Mouse (Mus musculus) CH12.LX (cell line): ENCODE data around the gene Doc2g. TPM values are rescaled to one million over a fixed set of nuclear protein-coding genes. Genes with fewer than 3 reads are reported as not detected.

ENCODE experiments used
- DNase-seq: peaks from one replicate; pipeline ENCODE4 v3.0.0-alpha.2; 2013; ENCODE audit errors: extremely low read depth
- H3K27ac ChIP-seq: 2 replicates; pipeline ENCODE4 v1.5.1; 2012; ENCODE audit warnings: low read depth, mild to moderate bottlenecking, control low read depth, moderate library complexity; ENCODE audit not compliant: insufficient read depth
- H3K27me3 ChIP-seq: replicated peaks from 2 replicates; pipeline ENCODE3; 2012; ENCODE audit warnings: inconsistent platforms
- H3K36me3 ChIP-seq, 2 experiments: replicated peaks in 1 of 2; 2 replicates each; pipeline versions ENCODE3 to v1.6.1; 2012; ENCODE audit warnings: inconsistent platforms in 1 of 2, low read length in 1 of 2, mild to moderate bottlenecking in 1 of 2, mixed read lengths in 1 of 2, moderate library complexity in 1 of 2; ENCODE audit not compliant: control insufficient read depth in 1 of 2, insufficient read depth in 1 of 2
- H3K4me1 ChIP-seq, 2 experiments: 2 replicates each; pipeline ENCODE4 v1.6.1; 2012; ENCODE audit warnings: inconsistent platforms in 1 of 2, moderate library complexity in 1 of 2; ENCODE audit not compliant: insufficient read depth in 2 of 2, control insufficient read depth in 1 of 2
- H3K4me2 ChIP-seq: 2 replicates; pipeline ENCODE4 v1.6.1; 2012; ENCODE audit warnings: low read depth, mild to moderate bottlenecking, control low read depth; ENCODE audit not compliant: poor library complexity, insufficient read depth, severe bottlenecking
- H3K4me3 ChIP-seq, 3 experiments: fragments of 150-350 bp in 1 of 3; sonication (generic) in 1 of 3; replicated peaks in 1 of 3; 2 replicates each; pipeline versions ENCODE3 to v1.5.1; 2011 to 2012; ENCODE audit warnings: low read depth in 2 of 3, low read length in 2 of 3, mild to moderate bottlenecking in 2 of 3, moderate library complexity in 2 of 3, control low read depth in 1 of 3, improper control_type of control experiment in 1 of 3, inconsistent platforms in 1 of 3, mixed read lengths in 1 of 3; ENCODE audit not compliant: poor library complexity in 1 of 3
- H3K79me2 ChIP-seq: replicated peaks from 2 replicates; pipeline ENCODE4 v1.6.1; 2012; ENCODE audit warnings: mild to moderate bottlenecking, moderate library complexity; ENCODE audit not compliant: control insufficient read depth, poor library complexity, insufficient read depth, severe bottlenecking; ENCODE audit errors: extremely low read depth
- H3K9ac ChIP-seq: 2 replicates; pipeline ENCODE4 v1.6.1; 2012; ENCODE audit warnings: low read depth, mild to moderate bottlenecking, control low read depth, moderate library complexity; ENCODE audit not compliant: insufficient read depth
- H3K9me3 ChIP-seq: replicated peaks from 2 replicates; pipeline ENCODE3; 2012; ENCODE audit warnings: low read length, inconsistent platforms, mixed read lengths
- BHLHE40 ChIP-seq: IDR thresholded peaks from 2 replicates; pipeline ENCODE4 v1.6.1; 2011; ENCODE audit warnings: mild to moderate bottlenecking, low read depth, low read length, improper control_type of control experiment
- CHD1 ChIP-seq: IDR thresholded peaks from 2 replicates; pipeline ENCODE4 v1.6.1; 2012; ENCODE audit warnings: low read depth, low read length, improper control_type of control experiment, inconsistent platforms
- CHD2 ChIP-seq: IDR thresholded peaks from 2 replicates; pipeline ENCODE4 v1.6.1; 2011; ENCODE audit warnings: low read length, improper control_type of control experiment
- CTCF ChIP-seq, 2 experiments: IDR thresholded peaks in 1 of 2; conservative IDR thresholded peaks in 1 of 2; 2 replicates each; pipeline ENCODE4 v1.5.1; 2011 to 2012; ENCODE audit warnings: low read depth in 2 of 2, low read length in 2 of 2, improper control_type of control experiment in 1 of 2, inconsistent platforms in 1 of 2, mild to moderate bottlenecking in 1 of 2, moderate library complexity in 1 of 2
- E2F4 ChIP-seq: IDR thresholded peaks from 2 replicates; pipeline ENCODE4 v1.6.1; 2011; ENCODE audit warnings: low read depth, low read length, improper control_type of control experiment; ENCODE audit not compliant: insufficient replicate concordance
- EP300 ChIP-seq: IDR thresholded peaks from 2 replicates; pipeline ENCODE4 v1.6.1; 2011; ENCODE audit warnings: low read length, improper control_type of control experiment
- HCFC1 ChIP-seq: IDR thresholded peaks from 2 replicates; pipeline ENCODE4 v1.6.1; 2012; ENCODE audit warnings: low read depth, mild to moderate bottlenecking, inconsistent platforms, low read length, improper control_type of control experiment
- KAT2A ChIP-seq: IDR thresholded peaks from 2 replicates; pipeline ENCODE4 v1.6.1; 2012; ENCODE audit warnings: low read length, improper control_type of control experiment, inconsistent platforms; ENCODE audit not compliant: insufficient replicate concordance
- MAFK ChIP-seq: IDR thresholded peaks from 2 replicates; pipeline ENCODE4 v1.6.1; 2011; ENCODE audit warnings: low read length, improper control_type of control experiment; ENCODE audit not compliant: insufficient replicate concordance
- MAZ ChIP-seq: IDR thresholded peaks from 2 replicates; pipeline ENCODE4 v1.6.1; 2012; ENCODE audit warnings: low read depth, mild to moderate bottlenecking, inconsistent platforms, low read length, improper control_type of control experiment, moderate library complexity
- MEF2A ChIP-seq: IDR thresholded peaks from 2 replicates; pipeline ENCODE4 v1.6.1; 2014; ENCODE audit warnings: low read depth, mild to moderate bottlenecking, inconsistent platforms, low read length, improper control_type of control experiment, borderline replicate concordance
- MXI1 ChIP-seq: IDR thresholded peaks from 2 replicates; pipeline ENCODE4 v1.6.1; 2011; ENCODE audit warnings: mild to moderate bottlenecking, low read depth, low read length, improper control_type of control experiment
- MYC ChIP-seq: IDR thresholded peaks from 2 replicates; pipeline ENCODE4 v1.6.1; 2011; ENCODE audit warnings: low read depth, mild to moderate bottlenecking, improper control_type of control experiment, low read length
- NELFE ChIP-seq: IDR thresholded peaks from 2 replicates; pipeline ENCODE4 v1.6.1; 2011; ENCODE audit warnings: low read depth, low read length, improper control_type of control experiment
- POLR2A ChIP-seq: IDR thresholded peaks from 2 replicates; pipeline ENCODE4 v1.6.1; 2011; ENCODE audit warnings: low read depth, mild to moderate bottlenecking, improper control_type of control experiment, low read length
- RAD21 ChIP-seq: IDR thresholded peaks from 2 replicates; pipeline ENCODE4 v1.6.1; 2011; ENCODE audit warnings: low read depth, mild to moderate bottlenecking, low read length, improper control_type of control experiment, moderate library complexity
- RCOR1 ChIP-seq: conservative IDR thresholded peaks from 2 replicates; pipeline ENCODE4 v1.6.1; 2012; ENCODE audit warnings: low read depth, mild to moderate bottlenecking, inconsistent platforms, low read length, improper control_type of control experiment
- SIN3A ChIP-seq: IDR thresholded peaks from 2 replicates; pipeline ENCODE4 v1.6.1; 2012; ENCODE audit warnings: low read length, improper control_type of control experiment, inconsistent platforms
- SMC3 ChIP-seq: IDR thresholded peaks from 2 replicates; pipeline ENCODE4 v1.6.1; 2011; ENCODE audit warnings: low read depth, low read length, improper control_type of control experiment
- TBP ChIP-seq: conservative IDR thresholded peaks from 2 replicates; pipeline ENCODE4 v1.6.1; 2011; ENCODE audit warnings: low read depth, low read length, improper control_type of control experiment
- USF1 ChIP-seq: IDR thresholded peaks from 2 replicates; pipeline ENCODE4 v1.6.1; 2014; ENCODE audit warnings: low read depth, mild to moderate bottlenecking, inconsistent platforms, low read length, improper control_type of control experiment
- USF2 ChIP-seq: conservative IDR thresholded peaks from 2 replicates; pipeline ENCODE4 v1.6.1; 2011; ENCODE audit warnings: low read depth, low read length, improper control_type of control experiment
- ZC3H11A ChIP-seq: IDR thresholded peaks from 2 replicates; pipeline ENCODE4 v1.6.1; 2012; ENCODE audit warnings: low read depth, mild to moderate bottlenecking, inconsistent platforms, low read length, improper control_type of control experiment
- ZKSCAN1 ChIP-seq: IDR thresholded peaks from 2 replicates; pipeline ENCODE4 v1.6.1; 2012; ENCODE audit warnings: low read depth, inconsistent platforms, low read length, improper control_type of control experiment, borderline replicate concordance
- ZMIZ1 ChIP-seq: IDR thresholded peaks from 2 replicates; pipeline ENCODE4 v1.6.1; 2012; ENCODE audit warnings: low read depth, mild to moderate bottlenecking, inconsistent platforms, low read length, improper control_type of control experiment
- ZNF384 ChIP-seq: IDR thresholded peaks from 2 replicates; pipeline ENCODE4 v1.6.1; 2012; ENCODE audit warnings: low read depth, low read length, improper control_type of control experiment, inconsistent platforms
- dilution Hi-C: fragments of 300-500 bp; cut with MboI; formaldehyde crosslinking; loops from 2 replicates; pipeline ENCODE4 v1.14.3; 2020; ENCODE audit warnings: low sequenced_read_pairs; ENCODE audit not compliant: extremely low pct_unique_long_range_greater_than_20kb, extremely low pct_ligation_motif_present
- in situ Hi-C: fragments of 300-500 bp; cut with MboI; formaldehyde crosslinking; loops from 3 replicates; pipeline ENCODE4 v1.14.3; 2019; ENCODE audit warnings: low sequenced_read_pairs, low pct_ligation_motif_present, low pct_unique_long_range_greater_than_20kb, mixed read lengths
- polyA plus RNA-seq: library from polyadenylated mRNA; unstranded; fragments of >175 nt; gene quantifications from 2 replicates; pipeline ENCODE4 v1.2.1, GENCODE M21; 2012; ENCODE audit warnings: low read depth; ENCODE audit not compliant: insufficient read length
- total RNA-seq, 2 experiments: library from RNA; depleted of rRNA; stranded (reverse); fragments of 300-350 nt in 1 of 2; fragments of >200 nt in 1 of 2; gene quantifications; 2 replicates each; pipeline ENCODE4 v1.2.3; 2012 to 2014

The Doc2g gene
- total and polyA plus RNA-seq, 3 experiments, result 2.1 to 6.4 (median 5.2) TPM

- H3K27ac ChIP-seq, result no peak overlapping the region
- no peak overlapping the region for H3K9ac ChIP-seq
- H3K36me3 ChIP-seq, result peaks cover 8 to 15% of the 10 kb centered on the region in 2 experiments
- peaks cover 8% of the 10 kb centered on the region; the same call in 1 of the 2 replicates for H3K79me2 ChIP-seq
- H3K4me1 ChIP-seq, result peaks cover 12 to 30% of the 10 kb centered on the region in 2 experiments
- no peak overlapping the region for H3K4me3 ChIP-seq
- no peak for DNase-seq
- dilution Hi-C loops (no loop called here), in situ Hi-C loops (loop anchor here (5.0 kb wide), 2 partner anchors 37 to 72 kb away; no protein-coding TSS in a partner anchor)
- H3K27me3 ChIP-seq, result peaks cover 2% of the 10 kb centered on the region
- no peak overlapping the region for H3K4me2 ChIP-seq
- no peaks in the 10 kb centered on the region for H3K9me3 ChIP-seq
- TF ChIP-seq MAFK (no peak), ZC3H11A (no peak), BHLHE40 (no peak), NELFE (no peak), MXI1 (no peak), EP300 (no peak), MYC (no peak), ZNF384 (no peak), HCFC1 (no peak), USF2 (no peak), CHD2 (no peak), MEF2A (no peak), TBP (no peak), POLR2A (no peak)
Measured at GRCm38 (mm10) chr19:4014802-4015201, 11.7 kb downstream of the Doc2g start.

GRCm38 (mm10) chr19:4015635-4016034 lies 12.5 kb downstream of the Doc2g start:
- TF ChIP-seq ZKSCAN1 (no peak), SIN3A (no peak), E2F4 (no peak), SMC3 (no peak), RCOR1 (no peak), CHD1 (no peak), CTCF (conservative IDR thresholded peaks at IDR 0.05 in 1 of 2, IDR thresholded peaks at IDR 0.05 in 1 of 2; ENCODE audit: low read depth in 2 of 2, low read length in 2 of 2) (no peak), TBP (no peak), ZMIZ1 (no peak), RAD21 (no peak), HCFC1 (no peak), KAT2A (no peak), USF1 (no peak), MEF2A (no peak), POLR2A (no peak), MAZ (no peak)
- no peaks in the 10 kb centered on the region for H3K9me3 ChIP-seq
- in situ Hi-C loops, result loop anchor here (5.0 kb wide), 2 partner anchors 37 to 72 kb away; no protein-coding TSS in a partner anchor
- DNase-seq, result no peak
- H3K4me1 ChIP-seq, result peaks cover 12 to 32% of the 10 kb centered on the region in 2 experiments
- peaks cover 2% of the 10 kb centered on the region for H3K27me3 ChIP-seq
- no peak overlapping the region for H3K4me3 ChIP-seq
- H3K27ac ChIP-seq, result no peak overlapping the region
- H3K36me3 ChIP-seq, result peaks cover 4 to 7% of the 10 kb centered on the region in 2 experiments
- dilution Hi-C loops, result no loop called here
- peaks cover 8% of the 10 kb centered on the region; the same call in 1 of the 2 replicates for H3K79me2 ChIP-seq
- H3K9ac ChIP-seq, result no peak overlapping the region
- H3K4me2 ChIP-seq, result no peak overlapping the region
